Mouse (Mus musculus): ENCODE data around the gene Lrrc74a.

GRCm38 (mm10) chr12:86693389-86693788, 40.8 kb upstream of the Lrrc74a start:
- TF ChIP-seq GATA1 (IDR thresholded peaks at IDR 0.05; ENCODE audit: borderline replicate concordance, low read length) (no peak), CTCF (IDR thresholded peaks at IDR 0.05; ENCODE audit: low read depth, low read length) (no peak), GATA2 (IDR thresholded peaks at IDR 0.05; ENCODE audit: borderline replicate concordance, low read depth, low read length) (no peak), POLR2AphosphoS5 (IDR thresholded peaks at IDR 0.05; ENCODE audit: insufficient replicate concordance, low read depth, low read length) (no peak), TAL1 (conservative IDR thresholded peaks at IDR 0.05; ENCODE audit: low read depth, low read length) (no peak)
